Mouse (Mus musculus) olfactory bulb, adult 2 months (tissue): Measurements from ENCODE around the gene Myom1. TPM values are rescaled to one million over a fixed set of nuclear protein-coding genes. Genes with fewer than 3 reads are reported as not detected.

Experiments
- H3K27ac ChIP-seq: fragments of 200-500 bp; 2 replicates; pipeline ENCODE4 v1.5.1; 2012; ENCODE audit warnings: low read depth, low read length; ENCODE audit not compliant: insufficient read depth
- H3K4me1 ChIP-seq: fragments of 200-500 bp; 2 replicates; pipeline ENCODE4 v1.6.1; 2012; ENCODE audit warnings: low read length; ENCODE audit not compliant: control insufficient read depth, insufficient read depth
- H3K4me3 ChIP-seq: fragments of 200-500 bp; 2 replicates; pipeline ENCODE4 v1.5.1; 2012; ENCODE audit warnings: mild to moderate bottlenecking, low read depth, low read length, moderate library complexity; ENCODE audit not compliant: insufficient read depth
- CTCF ChIP-seq: fragments of 200-500 bp; IDR thresholded peaks from 2 replicates; pipeline ENCODE4 v1.5.1; 2012; ENCODE audit warnings: low read depth, mild to moderate bottlenecking, low read length, moderate library complexity; ENCODE audit not compliant: insufficient read depth
- POLR2A ChIP-seq: fragments of 200-500 bp; IDR thresholded peaks from 2 replicates; pipeline ENCODE4 v1.6.1; 2012; ENCODE audit warnings: mild to moderate bottlenecking, low read depth, low read length, moderate library complexity; ENCODE audit not compliant: insufficient read depth
- WGBS: fragments of 180-500 bp; shearing (Covaris S2); methylation state at CpG from one replicate; pipeline ENCODE4 v1.1.7; 2018; 5-methylcytosine and 5-hydroxymethylcytosine counted together
- polyA plus RNA-seq: library from polyadenylated mRNA; stranded (reverse); fragments of >200 nt; gene quantifications from 2 replicates; pipeline ENCODE4 v1.2.4, GENCODE M21; 2012; ENCODE audit warnings: low replicate concordance; ENCODE audit not compliant: missing spikeins, insufficient read depth, insufficient read length

Myom1 gene
- polyA plus RNA-seq, 1 experiment = not detected

DNA sequence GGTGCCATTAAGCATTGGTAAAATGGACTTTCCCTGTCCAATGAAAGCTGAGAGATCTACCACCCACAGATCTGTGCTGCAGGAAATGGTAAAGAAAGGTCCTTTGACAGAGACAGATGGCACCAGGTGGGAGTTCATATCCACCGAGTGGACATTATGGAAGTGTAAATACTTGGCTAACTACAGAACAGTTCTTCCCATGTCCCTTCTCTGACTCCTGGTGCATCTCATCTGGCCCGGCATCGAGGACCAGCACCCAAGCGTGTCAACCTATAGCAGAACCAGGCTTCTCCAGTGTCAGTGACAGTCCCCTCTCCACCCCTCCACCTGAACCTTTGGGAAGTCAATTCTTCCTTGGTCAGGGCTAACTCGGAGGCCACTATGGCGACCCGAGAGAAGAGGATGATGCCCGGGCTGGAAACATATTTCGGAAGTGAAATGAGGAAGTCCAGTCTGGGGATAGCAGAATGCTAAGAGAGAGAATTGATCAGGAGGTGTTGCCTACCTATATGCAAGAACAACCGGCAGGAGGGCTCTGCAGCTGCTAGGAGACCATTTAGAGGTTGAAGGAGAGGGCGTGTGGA lies 130.5 kb downstream of the Myom1 start:
- WGBS = 93% methylated on average over 11 of the region's 11 CpGs
- peaks cover 6% of the 10 kb centered on the region; the same call in 1 of the 2 replicates for H3K4me1 ChIP-seq
- TF ChIP-seq CTCF (no peak), POLR2A (no peak)
- no peak overlapping the region for H3K4me3 ChIP-seq
- no peak overlapping the region for H3K27ac ChIP-seq

- 95% methylated on average over 3 of the region's 3 CpGs for WGBS
- peaks cover 9% of the 10 kb centered on the region; the same call in 1 of the 2 replicates for H3K4me1 ChIP-seq
- TF ChIP-seq POLR2A = no peak
- TF ChIP-seq CTCF = no peak
- H3K4me3 ChIP-seq = no peak overlapping the region
- H3K27ac ChIP-seq = no peak overlapping the region
Observed at GRCm38 (mm10) chr17:71134441-71134955, 132.1 kb downstream of the Myom1 start.

DNA sequence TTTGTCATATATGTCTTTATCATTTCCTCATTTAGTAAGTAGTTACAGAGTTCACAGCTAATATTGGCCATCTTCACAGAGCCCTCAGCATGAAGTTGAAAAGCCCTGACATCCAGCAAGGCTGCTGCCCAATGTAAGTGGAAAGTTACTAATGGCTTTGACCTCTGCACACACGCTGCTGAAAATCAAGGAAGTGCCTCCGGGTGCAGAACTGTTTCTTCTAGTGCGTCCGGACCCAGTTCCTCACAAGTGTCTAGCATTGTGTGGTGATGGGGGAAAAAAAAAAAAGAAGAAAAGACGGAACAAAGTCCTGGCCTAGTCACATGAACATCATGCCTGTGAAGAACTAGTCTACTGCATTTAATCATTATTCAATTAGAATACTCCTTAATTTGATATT lies 132.7 kb downstream of the Myom1 start:
- WGBS = 84% methylated on average over 5 of the region's 5 CpGs

DNA sequence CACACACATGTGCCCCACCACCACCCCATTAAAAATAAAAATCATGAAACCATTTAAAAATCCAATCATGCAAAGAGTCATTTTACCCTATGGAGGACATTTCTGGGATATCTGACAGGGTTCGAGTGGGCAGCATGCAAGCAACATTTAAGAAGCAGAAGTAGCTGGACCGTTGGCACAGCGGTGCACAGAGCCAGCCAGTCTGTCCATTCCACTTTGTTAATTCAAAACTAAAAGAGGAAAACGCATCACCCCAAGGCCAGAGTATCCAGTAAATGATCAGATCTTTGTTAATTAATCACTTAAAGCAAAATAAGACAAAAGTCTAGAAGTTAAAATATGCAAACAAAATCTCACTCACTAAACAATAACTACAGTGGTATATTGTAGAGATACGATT lies 133.4 kb downstream of the Myom1 start:
- 84% methylated on average over 5 of the region's 5 CpGs for WGBS
- no peak for TF ChIP-seq CTCF
- no peak for TF ChIP-seq POLR2A
- no peak overlapping the region for H3K4me3 ChIP-seq
- H3K4me1 ChIP-seq = peaks cover 3% of the 10 kb centered on the region; the same call in 1 of the 2 replicates
- H3K27ac ChIP-seq = no peak overlapping the region

More for the DNA sequence above, 132.7 kb downstream of the Myom1 start:
- TF ChIP-seq POLR2A (no peak), CTCF (no peak)
- no peak overlapping the region for H3K4me3 ChIP-seq
- H3K27ac ChIP-seq = no peak overlapping the region
- H3K4me1 ChIP-seq = peaks cover 6% of the 10 kb centered on the region; the same call in 1 of the 2 replicates

- peaks cover 3% of the 10 kb centered on the region; the same call in 1 of the 2 replicates for H3K4me1 ChIP-seq
- H3K27ac ChIP-seq = no peak overlapping the region
- TF ChIP-seq CTCF (no peak), POLR2A (no peak)
- 85% methylated on average over 16 of the region's 16 CpGs for WGBS
- H3K4me3 ChIP-seq = no peak overlapping the region
Observed at GRCm38 (mm10) chr17:71136384-71137333, 134.2 kb downstream of the Myom1 start.

DNA sequence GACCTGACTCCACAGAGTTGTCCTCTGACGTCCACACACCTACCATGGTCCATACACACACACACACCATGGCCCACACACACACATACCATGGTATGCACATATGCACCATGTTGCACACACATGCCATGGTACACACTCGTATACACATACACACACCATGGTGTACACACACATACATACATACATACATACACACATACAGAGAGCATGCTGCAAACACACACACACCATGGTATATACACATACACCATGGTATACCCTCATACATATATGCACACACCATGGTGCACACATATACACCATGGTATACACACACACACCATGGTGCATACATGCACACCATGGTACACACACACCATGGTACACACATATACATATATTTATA lies 134.9 kb downstream of the Myom1 start:
- Histone ChIP-seq H3K27ac (no peak overlapping the region), H3K4me3 (no peak overlapping the region), H3K4me1 (peaks cover 3% of the 10 kb centered on the region; the same call in 1 of the 2 replicates)
- WGBS = 84% methylated on average over 2 of the region's 2 CpGs
- TF ChIP-seq POLR2A (no peak), CTCF (no peak)

DNA sequence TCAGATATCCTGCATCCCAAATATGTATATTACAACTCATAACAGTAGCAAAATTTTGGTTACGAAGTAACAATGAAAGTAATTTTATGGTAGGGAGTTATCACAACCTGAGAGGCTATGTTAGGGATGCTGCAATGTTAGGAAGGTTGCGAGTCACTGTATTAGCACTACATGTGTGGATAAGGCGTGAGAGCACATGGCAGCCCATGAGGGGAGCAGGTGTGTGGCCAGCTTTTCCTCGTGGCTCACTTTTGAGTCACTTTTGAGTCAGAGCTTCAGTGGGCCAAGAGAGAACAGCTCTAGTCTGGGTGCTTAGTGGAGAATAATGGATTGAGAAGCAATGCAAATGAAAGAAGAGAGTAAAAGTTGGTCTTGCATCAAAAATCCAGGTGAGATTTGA lies 139.6 kb downstream of the Myom1 start:
- Histone ChIP-seq H3K27ac (no peak overlapping the region), H3K4me3 (no peak overlapping the region), H3K4me1 (peaks cover 3% of the 10 kb centered on the region; the same call in 1 of the 2 replicates)
- 69% methylated on average over 4 of the region's 4 CpGs for WGBS
- TF ChIP-seq POLR2A = no peak
- no peak for TF ChIP-seq CTCF

DNA sequence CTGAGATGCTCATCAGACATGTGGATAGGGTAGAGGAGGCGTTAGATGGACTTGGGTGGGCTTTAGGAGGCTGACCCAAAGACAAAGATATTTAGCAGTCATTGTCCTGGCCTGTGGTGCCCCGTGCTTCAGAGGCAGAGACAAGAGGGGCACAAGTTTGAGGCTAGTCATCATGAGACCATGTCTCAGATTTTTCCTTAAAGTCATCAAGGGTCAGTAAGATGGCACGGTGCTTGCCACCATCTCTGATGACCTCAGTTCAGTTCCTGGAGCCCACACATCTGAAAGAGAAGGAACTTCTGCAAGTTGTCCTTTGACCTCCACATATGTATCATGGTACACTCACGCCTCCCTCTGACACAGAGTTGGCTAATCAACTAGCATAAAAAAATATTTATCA lies 140.7 kb downstream of the Myom1 start:
- TF ChIP-seq CTCF (no peak), POLR2A (no peak)
- 89% methylated on average over 4 of the region's 4 CpGs for WGBS
- Histone ChIP-seq H3K4me3 (no peak overlapping the region), H3K27ac (no peak overlapping the region), H3K4me1 (peaks cover 3% of the 10 kb centered on the region; the same call in 1 of the 2 replicates)

DNA sequence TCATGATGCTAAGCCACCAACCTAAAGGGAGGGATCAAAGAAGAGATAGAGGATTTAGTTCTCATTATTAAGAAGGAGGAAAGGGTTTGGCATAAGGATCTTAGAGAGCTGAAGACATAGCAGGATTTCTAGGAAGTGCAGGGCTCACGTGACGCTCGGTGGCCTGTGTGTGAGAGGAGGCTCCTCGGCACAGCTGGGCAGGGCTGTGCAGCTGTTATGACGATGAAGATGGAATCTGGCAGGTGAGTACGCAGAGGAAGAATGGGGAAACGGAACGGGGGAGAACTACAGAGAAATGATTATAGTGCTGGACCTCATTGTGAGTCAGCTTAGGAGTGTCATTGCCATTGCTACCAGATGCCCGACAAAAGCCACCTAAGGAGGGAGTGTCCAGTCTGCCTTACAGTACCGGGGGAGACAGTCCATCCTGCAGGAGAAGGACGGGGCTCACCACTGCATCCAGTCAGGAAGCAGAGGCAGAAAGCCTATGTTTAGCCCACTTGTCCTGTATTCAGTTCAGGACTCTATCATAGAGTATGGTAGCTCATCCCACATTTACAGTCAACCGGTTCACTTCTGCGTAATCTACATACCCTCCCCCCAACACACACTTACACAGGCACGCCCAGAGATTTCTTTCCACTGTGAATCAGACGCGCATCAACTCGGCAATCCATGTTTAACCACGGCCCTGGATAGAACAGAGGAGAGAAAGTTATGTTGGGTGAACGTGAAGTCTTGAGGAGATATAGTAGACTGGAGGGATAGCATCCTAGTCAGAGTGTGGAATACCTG lies 142.1 kb downstream of the Myom1 start:
- Histone ChIP-seq H3K4me3 (no peak overlapping the region), H3K27ac (no peak overlapping the region), H3K4me1 (no peaks in the 10 kb centered on the region)
- TF ChIP-seq POLR2A (no peak), CTCF (no peak)
- 84% methylated on average over 19 of the region's 19 CpGs for WGBS
